Mouse (Mus musculus): ENCODE data around the gene Fam118a. TPM values are rescaled to one million over a fixed set of nuclear protein-coding genes. Genes with fewer than 3 reads are reported as not detected.
"Not testable (repeated sequence)": the region's sequence is repeated elsewhere in the genome, so short reads cannot be mapped to it uniquely, and the experiment has no call there.

Gene Fam118a
- polyA plus RNA-seq, 1 experiment, result 45.2 TPM

DNA sequence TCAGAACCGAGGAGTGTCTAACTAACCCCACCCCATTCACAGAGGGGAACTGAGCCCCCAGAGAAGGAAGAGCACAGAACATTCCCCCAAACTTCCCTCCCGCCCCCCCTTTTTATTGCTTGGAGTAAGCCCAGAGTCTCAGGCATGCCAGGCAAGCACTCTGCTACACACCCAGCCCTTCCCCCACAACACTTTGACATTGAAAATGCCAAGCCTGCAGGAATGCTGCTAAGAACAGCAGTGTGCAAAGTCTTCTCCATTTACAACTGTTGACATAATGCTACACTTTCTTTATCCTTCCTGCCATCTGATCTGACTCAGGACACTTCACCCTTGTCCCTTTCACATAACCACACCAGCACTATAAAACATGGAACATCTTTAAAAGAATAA is 16.1 kb upstream of the Fam118a start:
- no peak for DNase-seq (ENCODE audit: low spot score)

- no peak for DNase-seq (ENCODE audit: low spot score)
Measured at GRCm38 (mm10) chr15:85015771-85016170, 13.0 kb upstream of the Fam118a start.

DNA sequence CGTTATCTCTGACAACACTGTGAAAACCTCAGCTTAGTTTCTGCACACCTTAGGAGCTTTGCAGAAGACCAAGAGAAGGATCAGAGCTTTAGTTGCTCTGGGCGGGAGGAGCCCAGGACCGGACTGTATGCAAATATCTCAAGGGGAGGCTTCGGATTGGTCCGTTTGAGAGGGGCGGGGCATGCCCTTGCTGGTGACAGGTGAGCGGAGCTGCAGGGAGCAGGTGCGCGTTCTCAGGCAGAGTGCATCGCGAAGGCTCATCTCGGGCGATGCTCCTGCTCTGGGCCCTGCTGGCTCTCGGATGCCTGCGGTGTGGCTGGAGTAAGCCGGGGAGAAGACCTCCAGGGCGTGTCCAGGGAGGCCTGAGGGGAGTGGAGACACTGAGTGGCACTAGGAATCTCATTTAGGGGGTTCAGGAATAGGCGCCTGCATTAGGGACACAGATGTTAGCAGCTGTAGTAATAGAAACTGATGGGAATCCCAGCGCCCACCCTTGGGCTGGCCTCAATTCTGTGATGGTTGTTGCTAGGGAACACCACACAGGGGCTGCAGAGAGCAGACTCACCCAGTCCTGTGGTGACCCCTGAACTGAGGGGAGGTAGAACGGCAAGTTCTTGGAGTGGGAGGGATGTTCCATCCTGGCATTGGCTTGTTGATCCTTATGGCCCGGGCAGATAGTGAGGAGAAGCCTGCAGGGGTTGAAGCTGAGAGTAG is 11.6 kb upstream of the Fam118a start, which contains the start of gene Upk3a:
Upk3a (plus strand) TSS at position 191 of the 714 bp plus-strand sequence.
- DNase-seq (ENCODE audit: low spot score), result peak; percentile 66

GRCm38 (mm10) chr15:85022211-85022610 is 6.5 kb upstream of the Fam118a start:
- DNase-seq (ENCODE audit: low spot score), result no peak

- no peak for DNase-seq (ENCODE audit: low spot score)
Measured at GRCm38 (mm10) chr15:85026197-85026596, 2.6 kb upstream of the Fam118a start.

DNA sequence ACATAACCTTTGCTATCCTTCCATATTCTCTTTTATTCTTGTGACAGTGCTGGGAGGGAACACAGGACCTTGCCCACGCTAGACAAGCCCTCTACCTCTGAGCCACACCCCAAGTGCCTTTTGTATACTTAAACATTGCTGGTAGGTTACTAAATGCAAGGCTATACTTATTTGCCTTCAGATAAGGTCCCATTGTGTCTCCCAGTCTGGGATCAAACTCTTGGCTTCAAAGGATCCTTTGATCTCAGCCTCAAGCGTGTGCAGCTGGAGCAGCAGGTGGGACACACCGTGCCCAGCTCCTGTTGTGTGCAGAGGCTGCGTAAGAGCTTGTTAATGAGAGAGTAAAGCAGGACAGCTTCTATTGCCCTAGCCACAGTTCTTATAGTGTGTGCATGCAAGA is 1.0 kb upstream of the Fam118a start:
- no peak for DNase-seq (ENCODE audit: low spot score)

- DNase-seq (ENCODE audit: low spot score), result not testable (repeated sequence)
Measured at GRCm38 (mm10) chr15:85030643-85031042, 1.9 kb downstream of the Fam118a start.

- DNase-seq (ENCODE audit: low spot score), result no peak
Measured at GRCm38 (mm10) chr15:85031866-85032265, 3.1 kb downstream of the Fam118a start.

DNA sequence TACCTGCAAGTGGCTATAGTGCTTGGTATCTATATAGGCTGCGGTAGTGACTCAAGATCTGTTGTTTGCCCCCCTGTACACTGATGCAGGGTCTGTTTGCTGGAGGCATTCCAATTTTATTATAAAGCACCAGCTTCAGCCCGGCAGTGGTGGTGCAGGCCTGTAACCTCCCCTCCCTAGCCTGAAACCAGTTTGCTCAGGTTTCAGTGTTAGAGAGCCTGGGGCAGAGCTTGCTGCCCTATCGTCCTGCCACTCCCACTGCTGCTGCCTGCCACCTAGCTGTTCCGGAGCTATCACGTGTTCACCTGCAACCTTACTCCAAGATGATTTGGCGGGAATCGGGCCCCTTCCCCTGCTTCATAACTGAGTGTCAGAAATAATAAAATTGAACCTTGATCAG is 5.2 kb downstream of the Fam118a start:
- DNase-seq (ENCODE audit: low spot score), result not testable (repeated sequence)

- peak; percentile 98 for DNase-seq (ENCODE audit: low spot score)
Measured at GRCm38 (mm10) chr15:85036566-85037342, 8.0 kb downstream of the Fam118a start.

- DNase-seq (ENCODE audit: low spot score), result no peak
Measured at GRCm38 (mm10) chr15:85037343-85037690, 8.6 kb downstream of the Fam118a start.

GRCm38 (mm10) chr15:85041546-85042225 is 12.9 kb downstream of the Fam118a start:
- peak; percentile 19 for DNase-seq (ENCODE audit: low spot score)

DNA sequence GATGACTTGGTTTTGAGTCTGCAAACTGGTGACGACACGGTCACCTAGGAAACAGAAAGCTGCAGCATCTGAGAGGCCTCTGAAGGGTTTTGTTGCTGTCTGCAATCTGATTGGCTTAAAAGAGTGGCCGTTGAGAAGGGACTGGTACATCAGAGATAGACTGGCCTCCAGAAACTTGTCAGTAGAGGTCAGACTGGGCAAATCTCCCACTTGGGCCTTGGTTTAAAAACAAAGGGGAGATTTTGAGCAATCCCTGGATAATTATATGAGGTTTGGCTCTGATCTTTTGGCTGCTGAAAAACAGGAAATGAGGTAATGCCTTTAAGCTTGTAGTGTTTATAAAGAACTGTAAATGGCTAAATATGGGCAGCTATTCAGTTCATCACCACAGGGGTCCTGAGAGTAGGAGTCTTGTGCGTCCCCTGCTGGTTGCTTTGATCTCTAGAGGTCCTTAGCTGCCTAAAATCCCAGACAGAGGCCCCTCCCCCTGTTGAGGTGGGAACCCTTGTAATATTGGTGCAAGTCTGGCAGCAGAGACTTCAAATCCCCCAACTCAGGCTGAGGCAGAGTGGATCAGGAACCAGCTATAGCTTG is 13.7 kb downstream of the Fam118a start:
- DNase-seq (ENCODE audit: low spot score), result no peak

- DNase-seq (ENCODE audit: low spot score), result no peak
Measured at GRCm38 (mm10) chr15:85043116-85043515, 14.4 kb downstream of the Fam118a start.

DNA sequence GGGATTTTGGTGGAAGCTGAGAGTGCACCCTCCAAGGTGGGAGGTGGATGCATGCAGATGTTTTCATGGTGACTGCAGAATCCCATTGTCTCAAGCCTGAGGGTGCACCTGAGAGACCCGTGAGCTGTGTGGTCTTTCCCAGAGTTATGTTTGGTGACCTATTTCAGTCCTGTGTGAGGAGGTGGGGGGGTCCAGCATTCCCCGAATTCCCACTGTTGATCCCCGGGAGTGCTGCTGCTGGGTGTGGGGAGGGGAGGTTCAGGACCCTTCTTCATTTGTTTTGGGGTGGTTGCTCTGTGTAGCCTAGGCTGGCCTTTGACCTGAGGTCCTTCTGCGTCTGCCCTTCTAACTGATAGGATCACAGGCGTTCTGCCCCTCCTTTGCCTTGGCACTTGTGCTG is 15.0 kb downstream of the Fam118a start:
- no peak for DNase-seq (ENCODE audit: low spot score)

GRCm38 (mm10) chr15:85046230-85046950 is 17.6 kb downstream of the Fam118a start:
- DNase-seq (ENCODE audit: low spot score), result no peak

DNA sequence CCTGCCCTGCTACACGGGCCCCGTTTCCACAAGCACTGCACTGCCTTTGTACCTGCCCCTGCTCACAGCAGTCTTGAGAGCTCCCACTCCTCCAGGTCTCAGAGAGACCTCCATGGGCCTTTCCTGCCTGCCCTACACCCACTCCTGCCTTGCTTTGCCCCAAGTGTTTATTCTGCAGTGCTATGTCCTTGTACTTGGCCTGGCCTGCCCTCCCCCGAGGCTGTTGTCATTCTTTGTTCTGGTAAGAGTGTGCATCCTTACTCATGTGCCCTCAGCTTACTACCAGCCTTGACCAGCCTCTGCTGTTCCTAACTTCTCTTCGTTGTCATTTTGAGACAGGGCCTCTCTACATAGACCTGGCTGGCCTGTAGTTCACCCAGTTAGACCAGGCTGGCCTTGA is 19.1 kb downstream of the Fam118a start:
- no peak for DNase-seq (ENCODE audit: low spot score)

DNA sequence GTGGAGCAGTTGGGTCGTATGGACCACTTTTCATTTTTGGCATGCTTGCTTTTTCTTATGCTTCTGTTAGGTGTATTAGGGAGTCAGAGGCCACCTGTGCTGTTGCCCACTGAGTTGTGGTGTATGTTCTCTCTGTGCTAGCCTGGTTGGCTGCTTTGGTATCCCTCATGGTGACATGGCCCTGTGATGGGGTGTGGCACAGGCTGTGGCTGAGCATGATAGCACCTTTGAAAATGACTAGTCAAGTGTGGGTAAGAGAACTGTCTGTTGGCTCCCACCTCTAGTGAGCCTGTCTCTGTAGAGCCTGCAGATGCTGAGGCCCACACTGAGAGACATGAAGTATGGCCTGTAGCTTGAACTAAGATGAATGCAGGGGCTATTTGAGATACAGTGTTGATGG is 21.0 kb downstream of the Fam118a start:
- DNase-seq (ENCODE audit: low spot score), result no peak

DNA sequence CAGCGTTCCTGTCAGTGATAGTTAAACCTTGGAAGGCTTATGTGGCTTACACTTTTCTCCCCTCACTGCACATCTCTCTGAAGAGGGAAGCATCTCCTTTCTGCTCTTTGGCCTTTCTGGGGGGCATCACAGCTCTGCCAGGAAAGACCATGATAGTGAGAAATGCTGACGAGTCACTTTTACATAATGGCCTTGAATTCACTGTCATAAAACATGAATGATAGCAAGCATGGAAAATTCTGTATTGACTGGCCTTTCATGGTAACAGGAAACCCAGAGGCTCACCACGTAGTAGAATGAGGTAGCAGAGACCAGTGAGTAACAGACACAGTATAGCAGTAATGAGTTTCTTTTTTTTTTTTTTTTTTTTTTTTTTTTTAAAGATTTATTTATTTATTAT is 25.4 kb downstream of the Fam118a start:
- no peak for DNase-seq (ENCODE audit: low spot score)

DNA sequence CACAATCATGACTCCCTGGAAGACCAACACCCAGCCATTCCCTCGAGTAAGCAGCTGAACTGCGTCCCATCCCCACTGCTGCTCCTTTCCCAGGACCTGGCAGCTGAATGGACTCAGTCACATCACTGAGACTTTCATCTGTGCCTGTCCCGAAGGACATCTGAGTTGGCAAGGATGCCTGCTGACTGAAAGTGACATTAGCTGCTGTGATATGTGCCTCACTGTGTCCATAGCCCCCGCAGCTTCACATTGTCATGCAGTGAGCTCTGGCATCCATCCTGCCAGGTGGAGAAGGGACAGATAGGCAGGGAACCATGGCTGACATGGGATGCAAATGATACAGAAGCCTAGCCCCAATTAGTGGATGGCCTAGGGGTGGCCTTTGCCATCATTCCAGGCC is 26.4 kb downstream of the Fam118a start:
- no peak for DNase-seq (ENCODE audit: low spot score)

DNA sequence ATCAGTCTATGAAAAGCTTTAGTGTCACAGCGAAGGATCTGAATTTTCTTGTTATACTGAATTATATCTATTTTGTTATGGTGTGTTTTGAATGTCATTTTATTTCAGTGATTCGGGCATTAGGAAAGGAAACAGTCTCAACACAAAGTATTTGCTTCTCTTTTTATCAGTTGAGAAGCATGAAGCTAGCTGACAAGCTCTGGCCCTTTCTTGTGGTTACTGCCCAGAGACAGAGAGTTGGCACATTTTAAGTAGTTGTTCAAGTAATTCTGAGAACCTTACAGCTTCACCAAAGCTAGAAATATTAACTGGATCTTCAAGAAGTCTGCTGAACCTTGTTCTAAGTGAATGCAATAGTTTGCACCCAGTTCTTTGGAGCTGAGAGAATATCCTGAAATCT is 34.7 kb downstream of the Fam118a start:
- DNase-seq (ENCODE audit: low spot score), result no peak

DNA sequence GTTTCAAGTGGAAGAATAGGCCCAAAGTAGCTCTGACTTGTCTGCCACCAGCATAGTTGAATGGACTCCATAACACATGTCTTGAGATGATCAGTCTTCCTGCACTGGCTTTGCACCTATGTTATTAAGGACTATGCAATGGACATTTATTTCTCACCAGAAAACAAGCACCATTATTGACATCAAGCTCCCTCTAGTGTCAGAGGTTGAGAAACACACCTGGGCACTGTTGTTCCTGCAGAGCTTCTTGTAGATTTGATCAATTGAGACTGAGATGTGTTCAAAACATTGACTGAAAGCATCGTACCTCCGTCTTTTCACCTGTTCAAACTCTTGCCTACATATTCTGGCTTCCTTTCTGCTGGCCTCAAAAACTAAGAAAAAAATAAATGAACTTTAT is 41.8 kb downstream of the Fam118a start:
- DNase-seq (ENCODE audit: low spot score), result no peak
